Mouse (Mus musculus) heart, postnatal 0 days (tissue): ENCODE results near the gene Dclre1a. TPM values are rescaled to one million over a fixed set of nuclear protein-coding genes. Genes with fewer than 3 reads are reported as not detected.

ENCODE experiments used
- ATAC-seq: fragments of 200-750 bp; cut with Nextera tagmentation; 2 replicates; pipeline ENCODE4 v1.8.0; 2017; ENCODE audit warnings: low read depth, moderate number of reproducible peaks, moderate library complexity; ENCODE audit not compliant: insufficient read depth
- DNase-seq: peaks from one replicate; pipeline ENCODE4 v3.0.0-alpha.2; 2016; ENCODE audit warnings: low spot score
- H3K27ac ChIP-seq: fragments of 300-500 bp; sonication (generic); 2 replicates; pipeline ENCODE4 v1.5.1; 2014; ENCODE audit warnings: low read depth, mild to moderate bottlenecking
- H3K27me3 ChIP-seq: fragments of 300-500 bp; sonication (generic); 2 replicates; pipeline ENCODE4 v1.6.1; 2014; ENCODE audit warnings: low read length, mixed read lengths; ENCODE audit not compliant: control insufficient read depth, insufficient read depth
- H3K36me3 ChIP-seq: fragments of 300-500 bp; sonication (generic); replicated peaks from 2 replicates; pipeline ENCODE4 v1.6.1; 2014; ENCODE audit warnings: low read length, mixed read lengths; ENCODE audit not compliant: control insufficient read depth, insufficient read depth
- H3K4me1 ChIP-seq: fragments of 300-500 bp; sonication (generic); 2 replicates; pipeline ENCODE4 v1.6.1; 2014; ENCODE audit warnings: antibody characterized with exemption; ENCODE audit not compliant: control insufficient read depth, insufficient read depth
- H3K4me2 ChIP-seq: fragments of 300-500 bp; sonication (generic); 2 replicates; pipeline ENCODE4 v1.6.1; 2014; ENCODE audit warnings: low read depth, mild to moderate bottlenecking, low read length, moderate library complexity
- H3K4me3 ChIP-seq: fragments of 300-500 bp; sonication (generic); 2 replicates; pipeline ENCODE4 v1.5.1; 2014; ENCODE audit warnings: low read depth, low read length
- H3K9ac ChIP-seq: fragments of 300-500 bp; sonication (generic); replicated peaks from 2 replicates; pipeline ENCODE4 v1.6.1; 2014; ENCODE audit warnings: low read depth, low read length, mixed read lengths
- H3K9me3 ChIP-seq: fragments of 300-500 bp; sonication (generic); replicated peaks from 2 replicates; pipeline ENCODE4 v1.6.1; 2016; ENCODE audit warnings: low read length; ENCODE audit not compliant: control insufficient read depth
- CTCF ChIP-seq: IDR thresholded peaks from 2 replicates; pipeline ENCODE4 v1.5.1; 2016; ENCODE audit warnings: antibody characterized with exemption, control low read depth, low read depth
- EP300 ChIP-seq: IDR thresholded peaks from 2 replicates; pipeline ENCODE4 v1.6.1; 2016; ENCODE audit warnings: antibody characterized with exemption, low read depth
- WGBS: fragments of 180-500 bp; shearing (Covaris S2); extraction: QIAGEN DNeasy Blood & Tissue Kit; methylation state at CpG from one replicate; pipeline ENCODE4 v1.1.7; 2014; 5-methylcytosine and 5-hydroxymethylcytosine counted together
- polyA plus RNA-seq: library from polyadenylated mRNA; unstranded; fragments of >200 nt; fragmentation: Nextera tagmentation; extraction: Ambion mirVana; gene quantifications from 2 replicates; pipeline ENCODE4 v1.2.1, GENCODE M21; 2015
- total RNA-seq: library from RNA; depleted of rRNA; stranded (reverse); fragments of >200 nt; gene quantifications from 2 replicates; pipeline ENCODE4 v1.2.3, GENCODE M21; 2014; ENCODE audit warnings: low replicate concordance; rRNA removed

The Dclre1a gene
- total and polyA plus RNA-seq, 2 experiments from 2014 or later, result 6.9 to 11.3 TPM

DNA sequence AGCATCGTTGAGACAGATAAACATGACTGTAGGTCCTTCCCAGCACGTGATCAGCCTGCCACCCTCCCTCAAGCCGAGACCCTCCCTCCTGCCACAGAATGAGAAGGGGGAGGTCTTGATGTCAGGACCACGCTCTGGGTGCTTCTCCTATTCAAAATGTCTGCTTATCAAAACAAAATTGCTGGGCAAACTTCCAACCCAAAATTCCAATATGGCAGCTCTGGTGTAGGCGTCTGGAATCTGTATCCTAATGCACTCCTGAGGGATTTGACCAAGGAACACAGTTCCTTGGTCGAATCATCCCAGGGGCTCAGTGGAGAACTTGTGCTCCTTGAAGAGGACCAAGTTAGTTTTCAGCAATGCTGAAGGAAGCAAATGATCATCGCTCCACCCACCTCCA is 61.1 kb downstream of the Dclre1a start:
- no peaks in the 10 kb centered on the region for H3K27me3 ChIP-seq
- no peak overlapping the region for H3K27ac ChIP-seq
- 66% methylated on average over 7 of the region's 7 CpGs for WGBS
- ATAC-seq (no peak), DNase-seq (no peak)
- H3K36me3 ChIP-seq, result no peaks in the 10 kb centered on the region
- TF ChIP-seq CTCF, result no peak
- no peak for TF ChIP-seq EP300
- H3K9me3 ChIP-seq, result no peaks in the 10 kb centered on the region
- peaks cover 21% of the 10 kb centered on the region for H3K4me1 ChIP-seq
- H3K4me2 ChIP-seq, result no peak overlapping the region
- H3K9ac ChIP-seq, result no peak overlapping the region
- H3K4me3 ChIP-seq, result no peak overlapping the region

DNA sequence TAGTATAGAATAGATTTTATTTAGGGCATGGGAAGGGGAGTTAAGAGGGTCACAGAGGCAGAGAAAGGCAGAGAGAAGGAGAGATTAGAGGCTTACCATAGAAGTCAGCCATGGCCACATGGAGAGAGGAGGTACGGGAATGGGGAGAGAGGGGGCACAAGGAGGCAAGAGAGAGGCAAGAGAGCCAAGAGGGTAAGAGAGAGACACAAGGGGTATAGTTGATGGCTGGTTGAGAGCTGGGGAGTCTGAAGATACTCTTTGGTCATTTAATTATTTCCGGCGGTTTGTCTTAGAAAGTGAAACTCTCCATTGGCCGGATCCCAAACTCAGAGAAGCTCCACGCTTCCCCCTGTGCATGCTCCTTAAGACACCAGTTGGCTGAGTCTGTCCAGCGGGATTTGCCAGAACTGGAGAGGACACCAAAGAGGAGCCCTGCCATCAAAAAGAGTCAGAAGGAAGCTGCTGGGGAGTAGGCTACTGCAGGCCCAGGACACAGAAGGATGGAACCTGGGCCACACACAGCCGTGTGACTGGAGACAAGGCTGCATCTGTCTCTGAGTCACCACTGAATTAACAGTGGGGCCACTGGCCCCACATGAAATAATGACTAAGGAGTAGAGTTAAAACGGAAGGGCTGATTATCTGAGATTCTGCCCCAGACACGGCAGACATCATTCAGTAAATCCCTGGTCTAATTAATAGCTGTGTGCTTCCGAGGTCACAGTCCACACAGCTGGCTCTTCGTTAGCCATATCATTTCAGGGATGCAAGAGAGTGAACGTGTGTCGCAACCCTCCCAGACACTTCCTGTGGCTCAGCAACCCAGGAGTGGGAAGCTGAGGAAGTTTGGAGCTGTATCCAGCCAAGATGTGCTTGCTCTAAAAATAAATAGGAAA is 62.4 kb downstream of the Dclre1a start:
- Histone ChIP-seq H3K4me2 (0 out of 2 replicates have a peak overlapping the region, but pooled peaks have one; percentile 10), H3K9me3 (no peaks in the 10 kb centered on the region), H3K9ac (no peak overlapping the region), H3K36me3 (no peaks in the 10 kb centered on the region), H3K27me3 (no peaks in the 10 kb centered on the region), H3K4me1 (peaks cover 21% of the 10 kb centered on the region), H3K27ac (peak overlapping the region; percentile 36; the same call in 1 of the 2 replicates), H3K4me3 (no peak overlapping the region)
- no peak for TF ChIP-seq CTCF
- TF ChIP-seq EP300, result no peak
- WGBS, result 58% methylated on average over 13 of the region's 13 CpGs
- ATAC-seq (peak; percentile 60), DNase-seq (peak; percentile 27)

DNA sequence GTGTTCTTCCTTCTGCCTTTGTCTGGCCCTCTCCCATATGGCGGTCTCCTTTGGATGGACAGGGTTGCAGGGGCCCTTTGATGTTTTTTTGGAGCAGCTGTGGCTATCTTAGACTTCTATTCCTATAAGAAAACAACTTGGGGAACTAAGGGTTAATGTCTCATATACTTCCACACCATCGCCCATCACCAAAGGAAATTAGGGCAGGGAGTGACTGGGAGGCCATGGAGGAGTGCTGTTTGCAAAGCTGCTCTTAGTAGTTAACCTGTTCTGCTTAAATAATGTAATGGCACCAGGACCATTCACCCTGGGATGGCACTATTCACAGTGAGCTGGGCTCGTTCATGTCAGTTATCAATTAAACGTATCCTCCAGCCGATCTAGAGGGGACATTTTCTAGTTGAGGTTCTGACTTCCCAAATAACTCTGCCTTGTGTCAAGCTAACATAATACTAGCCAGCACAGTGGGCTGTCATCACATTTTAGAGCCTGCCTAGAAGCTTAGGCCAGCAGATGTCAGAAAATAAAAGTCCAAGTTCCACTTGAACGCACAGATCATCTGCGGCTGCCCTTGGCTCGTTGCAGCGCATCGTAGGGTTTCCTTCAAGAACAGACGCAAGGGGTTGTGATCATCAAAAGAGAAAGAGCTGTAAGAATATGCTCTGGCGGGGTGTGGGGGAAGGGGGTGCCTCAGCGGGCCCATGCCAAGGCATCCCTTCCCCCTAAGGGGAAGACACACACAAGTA is 63.2 kb downstream of the Dclre1a start:
- no peaks in the 10 kb centered on the region for H3K27me3 ChIP-seq
- no peak for DNase-seq
- 55% methylated on average over 13 of the region's 13 CpGs for WGBS
- H3K9ac ChIP-seq, result no peak overlapping the region
- ATAC-seq, result no peak
- TF ChIP-seq CTCF (no peak), EP300 (no peak)
- H3K4me2 ChIP-seq, result no peak overlapping the region
- H3K4me3 ChIP-seq, result no peak overlapping the region
- no peaks in the 10 kb centered on the region for H3K36me3 ChIP-seq
- H3K27ac ChIP-seq, result no peak overlapping the region
- no peaks in the 10 kb centered on the region for H3K9me3 ChIP-seq
- H3K4me1 ChIP-seq, result peaks cover 21% of the 10 kb centered on the region

Other genes with a start within 250 kb of the Dclre1a start
- 163 and 207 TPM in 2 replicates for gene Nrap, start 158.2 kb downstream of the Dclre1a start, total RNA-seq
- 52.9 and 60.1 TPM in 2 replicates for gene Nrap, start 158.2 kb downstream of the Dclre1a start, polyA plus RNA-seq
- gene Casp7, start 151.1 kb downstream of the Dclre1a start, total RNA-seq, result 33.1 and 33.2 TPM in 2 replicates
- 22.5 and 27.0 TPM in 2 replicates for gene Casp7, start 151.1 kb downstream of the Dclre1a start, polyA plus RNA-seq
- gene Plekhs1, start 86.6 kb downstream of the Dclre1a start, total RNA-seq, result 0.31 TPM in 1 of 2 replicates, not detected in the other
- 0.05 and 0.07 TPM in 2 replicates for gene Plekhs1, start 86.6 kb downstream of the Dclre1a start, polyA plus RNA-seq
- gene Nhlrc2, start within 50 bp of the Dclre1a start, total RNA-seq, result 28.9 and 30.4 TPM in 2 replicates
- 11.1 and 11.2 TPM in 2 replicates for gene Nhlrc2, start within 50 bp of the Dclre1a start, polyA plus RNA-seq
- 30.2 and 31.3 TPM in 2 replicates for gene Adrb1, start 174.0 kb upstream of the Dclre1a start, total RNA-seq
- 10.9 and 11.7 TPM in 2 replicates for gene Adrb1, start 174.0 kb upstream of the Dclre1a start, polyA plus RNA-seq